Mouse (Mus musculus): ENCODE data around the gene Dnaic2. TPM values are rescaled to one million over a fixed set of nuclear protein-coding genes. Genes with fewer than 3 reads are reported as not detected.

Gene Dnaic2
- polyA plus RNA-seq, 1 experiment, result 1.1 TPM

DNA sequence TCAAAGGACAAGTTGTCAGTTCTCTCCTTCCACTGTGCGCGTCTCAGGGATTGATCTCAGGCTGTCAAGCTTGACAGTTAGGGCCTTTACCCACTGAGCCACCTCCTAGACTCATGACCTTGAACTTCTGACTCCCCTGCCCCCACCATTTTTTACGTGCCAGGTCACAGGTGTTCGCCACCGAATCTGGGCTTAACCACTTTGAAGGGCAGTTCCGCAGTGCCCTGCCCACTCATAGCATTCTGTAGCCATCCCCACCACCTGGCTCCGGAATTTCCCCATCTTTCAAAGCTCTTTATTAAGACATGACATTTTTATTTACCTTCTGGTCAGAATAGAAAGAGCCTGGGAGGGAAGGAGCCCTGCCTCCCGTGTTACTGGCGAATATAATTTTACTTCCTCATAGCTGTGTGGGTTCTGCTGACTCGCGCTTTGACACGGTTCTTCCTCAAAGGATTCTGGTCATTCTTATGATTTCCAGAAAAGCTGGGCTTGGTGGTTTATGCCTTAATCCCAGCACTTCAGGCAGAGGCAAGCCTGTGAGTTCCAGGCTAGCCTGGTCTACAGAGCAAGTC, 20.4 kb downstream of the Dnaic2 start:
- no peak for DNase-seq (ENCODE audit: low spot score)

DNA sequence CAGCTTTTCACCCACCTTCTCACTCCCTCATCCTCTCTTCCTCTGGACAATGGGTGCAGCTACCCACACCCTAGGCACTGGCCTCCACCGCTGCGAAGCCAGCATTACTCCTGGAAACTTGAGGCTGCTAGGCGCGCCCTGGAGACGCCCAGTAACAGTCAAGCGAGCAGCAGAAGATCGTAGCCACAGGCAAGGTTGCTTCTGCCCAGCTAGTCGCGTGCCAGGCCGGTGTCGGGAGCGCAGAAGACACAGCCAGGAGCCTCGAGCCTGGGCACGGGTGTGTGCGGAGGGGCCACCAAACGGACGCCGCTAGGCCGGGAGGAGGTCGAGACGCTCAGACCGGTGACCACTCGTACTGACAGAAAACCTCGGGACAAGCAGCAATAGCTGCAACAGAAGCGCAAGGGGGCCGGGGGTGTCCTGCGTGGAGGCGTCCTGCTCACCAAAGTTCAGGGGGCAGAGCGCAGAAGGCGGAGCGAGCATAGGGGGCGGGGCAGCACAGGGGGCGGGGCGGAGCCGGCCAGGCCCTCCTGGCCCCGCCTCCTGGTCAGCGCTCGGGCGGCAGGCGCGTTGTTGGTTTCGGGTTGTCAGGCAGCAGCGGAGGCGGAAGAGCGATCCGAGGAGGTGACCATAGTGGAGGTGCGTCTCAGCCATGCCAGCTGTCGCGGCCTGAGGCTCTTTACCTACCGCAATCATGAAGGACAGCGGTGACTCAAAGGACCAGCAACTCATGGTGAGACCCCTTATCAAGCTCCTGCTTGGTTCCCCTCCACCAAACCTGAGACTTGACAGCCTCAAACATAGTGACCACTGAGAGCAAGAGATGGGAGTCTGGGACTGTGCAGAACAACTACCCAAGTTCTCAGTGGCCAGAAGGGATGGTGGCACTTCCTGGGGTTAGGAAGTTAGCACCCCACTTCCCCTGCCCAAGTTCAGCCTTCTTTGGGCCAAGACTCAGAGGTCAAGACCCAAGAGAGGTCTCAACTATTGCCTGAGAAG, 37.9 kb downstream of the Dnaic2 start, which contains the start of gene Kif19a:
Gene Kif19a, plus strand, starts transcription at position 569 of the 999 bp plus-strand sequence.
- DNase-seq (ENCODE audit: low spot score), result peak; percentile 39

DNA sequence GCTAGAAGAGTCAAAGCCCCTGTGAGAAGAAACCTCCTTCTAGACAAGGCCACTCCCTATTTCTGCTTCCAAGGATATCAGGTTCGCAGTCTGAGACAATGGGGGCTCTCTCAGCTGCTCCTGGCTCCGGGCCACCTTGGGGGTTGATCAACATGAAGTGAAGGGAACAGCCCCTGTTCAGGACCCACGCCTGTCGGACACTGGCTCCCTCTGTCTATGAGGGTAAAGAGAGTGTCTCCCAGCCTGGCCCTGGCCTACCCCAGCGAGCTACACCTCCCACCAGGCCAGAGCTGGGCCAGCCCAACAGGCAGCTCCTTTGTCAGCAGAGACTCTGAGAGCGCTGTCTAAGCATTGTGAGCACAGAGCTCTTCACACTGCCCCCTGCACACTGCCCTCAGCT, 42.7 kb downstream of the Dnaic2 start:
- DNase-seq (ENCODE audit: low spot score), result no peak

GRCm38 (mm10) chr11:114771896-114772295, 44.7 kb downstream of the Dnaic2 start:
- DNase-seq (ENCODE audit: low spot score), result no peak

- no peak for DNase-seq (ENCODE audit: low spot score)
Measured at GRCm38 (mm10) chr11:114780076-114780475, 52.9 kb downstream of the Dnaic2 start.

DNA sequence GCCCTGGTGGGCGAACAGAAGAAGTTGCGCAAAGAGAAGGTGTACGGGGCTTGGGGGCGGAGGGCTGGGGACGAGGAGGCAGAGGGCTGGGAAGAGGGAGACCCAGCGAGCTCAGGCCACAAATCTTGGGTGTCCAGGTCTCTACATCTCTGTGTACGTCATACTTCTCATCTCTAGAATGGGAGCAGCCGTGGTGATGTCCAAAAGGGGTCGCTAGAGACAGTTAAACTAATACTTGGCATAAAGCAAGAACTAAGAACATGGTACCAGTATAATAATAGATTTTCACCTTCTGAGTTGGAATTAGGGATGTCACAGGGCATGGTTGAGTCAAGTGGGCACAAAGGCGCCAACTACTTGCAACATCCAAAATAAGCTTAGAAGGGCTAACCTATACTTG, 58.7 kb downstream of the Dnaic2 start:
- DNase-seq (ENCODE audit: low spot score), result no peak

DNA sequence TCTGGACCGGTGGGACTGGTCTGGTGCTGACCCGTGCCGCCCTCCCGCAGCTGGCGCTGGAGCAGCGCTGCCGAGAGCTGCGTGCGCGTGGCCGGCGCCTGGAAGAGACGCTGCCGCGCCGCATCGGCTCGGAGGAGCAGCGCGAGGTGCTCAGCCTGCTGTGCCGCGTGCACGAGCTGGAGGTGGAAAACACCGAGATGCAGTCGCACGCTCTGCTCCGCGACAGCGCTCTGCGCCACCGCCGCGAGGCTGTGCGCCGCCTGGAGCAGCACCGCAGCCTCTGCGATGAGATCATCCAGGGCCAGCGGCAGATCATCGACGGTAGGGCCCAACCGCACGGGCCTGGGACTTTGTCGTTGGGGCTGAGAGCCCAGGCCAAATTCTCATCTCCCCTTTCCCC, 59.1 kb downstream of the Dnaic2 start:
- no peak for DNase-seq (ENCODE audit: low spot score)

DNA sequence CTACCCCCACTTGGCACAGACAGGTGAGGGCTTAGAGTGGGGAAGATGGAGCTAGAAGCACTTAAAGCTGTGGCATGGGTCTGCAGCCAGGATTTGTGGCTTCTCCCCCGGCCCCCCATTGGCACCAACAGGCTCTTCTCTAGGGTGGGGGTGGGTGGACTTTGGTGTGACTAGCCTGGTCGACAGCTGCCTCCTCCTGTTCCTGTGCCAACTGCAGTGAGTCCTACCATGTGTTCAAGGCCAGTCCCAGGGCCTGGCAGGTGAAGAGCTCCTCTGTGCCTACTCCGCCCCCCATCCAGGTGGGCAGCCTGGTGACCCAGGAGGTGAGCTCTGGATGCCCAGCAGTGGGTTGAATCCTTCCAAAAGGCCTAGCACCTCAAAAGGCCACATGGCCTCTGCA, 60.4 kb downstream of the Dnaic2 start:
- no peak for DNase-seq (ENCODE audit: low spot score)

GRCm38 (mm10) chr11:114789061-114789714, 62.0 kb downstream of the Dnaic2 start:
- DNase-seq (ENCODE audit: low spot score), result peak; percentile 70

GRCm38 (mm10) chr11:114789716-114790115, 62.5 kb downstream of the Dnaic2 start:
- DNase-seq (ENCODE audit: low spot score), result no peak

- no peak for DNase-seq (ENCODE audit: low spot score)
Measured at GRCm38 (mm10) chr11:114790171-114790570, 63.0 kb downstream of the Dnaic2 start.

DNA sequence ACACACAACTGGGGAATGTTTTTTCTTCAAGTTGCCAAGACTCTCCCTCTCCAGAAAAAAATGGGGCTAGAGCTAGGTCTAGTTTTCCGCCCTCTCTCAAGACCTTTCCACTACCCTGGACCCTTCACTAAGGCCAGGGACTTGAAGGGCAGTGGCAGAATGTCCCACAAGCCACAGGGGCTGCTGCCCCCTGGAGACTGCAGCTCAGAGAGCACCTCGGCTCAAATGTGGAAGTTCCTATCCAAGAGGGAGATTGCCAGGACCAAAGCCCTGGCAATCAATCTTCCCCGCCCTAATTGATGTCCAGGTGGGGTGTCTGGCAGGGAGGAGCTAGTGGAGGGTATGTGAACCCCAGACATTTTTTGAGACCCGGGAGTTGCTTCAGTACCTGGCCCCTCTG, 63.6 kb downstream of the Dnaic2 start:
- no peak for DNase-seq (ENCODE audit: low spot score)

DNA sequence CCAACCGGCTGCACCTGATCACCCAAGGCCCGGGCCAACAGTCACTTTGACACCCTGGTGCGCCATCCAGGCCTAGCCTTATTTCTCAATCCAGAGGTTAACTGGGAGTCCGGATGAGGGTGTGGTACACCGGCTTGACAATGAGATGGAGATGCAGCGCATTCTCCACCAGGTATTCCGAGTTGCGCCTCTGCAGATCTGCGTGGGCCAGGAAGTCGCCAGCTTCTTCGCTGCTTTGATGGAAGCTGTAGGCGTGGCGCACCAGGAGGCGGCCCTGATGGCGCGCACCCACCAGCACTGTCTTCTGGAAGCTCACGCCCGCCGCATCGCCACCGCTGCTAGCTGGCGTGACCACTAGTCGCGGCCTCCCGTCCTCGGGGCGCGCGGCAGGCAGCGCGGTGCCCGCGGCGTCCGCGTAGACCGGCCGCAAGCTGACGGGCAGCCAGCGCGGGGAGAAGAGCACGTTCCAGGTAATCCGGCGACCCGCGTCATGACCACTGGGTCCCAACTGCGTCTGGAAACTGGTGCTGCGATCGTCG, 64.2 kb downstream of the Dnaic2 start:
- DNase-seq (ENCODE audit: low spot score), result no peak

- DNase-seq (ENCODE audit: low spot score), result no peak
Measured at GRCm38 (mm10) chr11:114791891-114792411, 64.7 kb downstream of the Dnaic2 start.

DNA sequence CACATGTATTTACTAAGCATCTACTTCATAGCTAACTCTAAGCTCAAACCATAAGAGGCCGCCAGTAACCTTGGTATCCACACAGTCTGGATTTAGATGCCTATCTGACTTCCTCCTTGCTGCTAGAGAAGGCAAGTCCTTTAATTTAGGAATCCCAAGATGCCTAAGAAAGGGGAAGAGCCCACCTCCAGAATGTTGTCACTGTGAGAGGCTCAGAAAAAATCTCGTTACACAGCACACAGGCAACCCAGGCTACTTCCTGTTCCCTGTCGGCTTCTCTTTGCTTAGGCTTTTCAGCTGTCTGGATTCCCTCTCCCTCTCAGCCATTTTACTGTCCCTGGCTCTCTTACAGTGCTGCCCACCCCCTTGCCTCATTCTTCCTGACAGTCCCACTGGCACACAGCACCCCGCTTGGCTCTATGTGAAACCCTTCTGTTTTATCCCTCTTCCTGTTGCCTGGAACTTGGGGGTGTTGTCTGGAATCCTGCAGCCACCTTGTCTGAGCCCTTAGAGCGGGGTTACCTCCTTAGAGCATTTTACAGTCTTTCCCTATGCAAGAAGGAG, 65.8 kb downstream of the Dnaic2 start:
- DNase-seq (ENCODE audit: low spot score), result no peak

DNA sequence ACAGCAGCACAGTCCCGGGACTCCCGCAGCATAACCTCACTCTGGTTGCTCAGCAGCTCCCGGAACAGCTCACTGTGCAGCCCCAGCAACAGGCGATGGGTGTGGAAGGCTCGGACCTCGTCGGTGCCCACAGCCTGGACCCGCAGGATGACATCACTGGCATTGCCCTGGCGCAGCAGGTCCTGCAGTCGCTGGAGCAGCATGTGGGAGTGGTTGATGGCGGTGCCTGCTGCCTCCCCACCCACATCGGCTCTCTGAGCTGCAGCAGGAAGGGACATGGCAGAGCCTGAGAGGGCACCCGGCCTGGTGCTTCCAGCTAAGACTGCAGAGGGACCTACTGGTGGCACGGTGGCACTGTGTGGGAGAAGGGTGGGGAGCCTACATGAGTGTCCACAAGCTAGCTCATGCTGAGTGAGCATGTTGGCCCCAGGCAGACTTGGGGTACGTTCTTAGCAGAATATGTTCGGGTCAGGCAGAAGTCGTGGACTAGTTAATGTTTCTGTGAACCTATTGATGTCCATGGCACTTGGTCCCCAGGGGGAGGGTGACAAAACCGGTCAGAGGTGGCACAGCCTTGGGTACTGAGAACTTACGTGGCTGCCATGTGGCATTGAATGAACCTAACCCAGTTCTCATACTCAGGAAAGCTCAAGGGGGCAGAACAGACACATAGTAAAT, 66.8 kb downstream of the Dnaic2 start:
- DNase-seq (ENCODE audit: low spot score), result no peak

GRCm38 (mm10) chr11:114794691-114795090, 67.5 kb downstream of the Dnaic2 start:
- DNase-seq (ENCODE audit: low spot score), result no peak

GRCm38 (mm10) chr11:114795231-114795746, 68.1 kb downstream of the Dnaic2 start:
- DNase-seq (ENCODE audit: low spot score), result no peak

- no peak for DNase-seq (ENCODE audit: low spot score)
Measured at GRCm38 (mm10) chr11:114795848-114796322, 68.7 kb downstream of the Dnaic2 start, which contains the start of gene Btbd17. TSS of gene Btbd17 (minus strand) at chr11:114795945.

DNA sequence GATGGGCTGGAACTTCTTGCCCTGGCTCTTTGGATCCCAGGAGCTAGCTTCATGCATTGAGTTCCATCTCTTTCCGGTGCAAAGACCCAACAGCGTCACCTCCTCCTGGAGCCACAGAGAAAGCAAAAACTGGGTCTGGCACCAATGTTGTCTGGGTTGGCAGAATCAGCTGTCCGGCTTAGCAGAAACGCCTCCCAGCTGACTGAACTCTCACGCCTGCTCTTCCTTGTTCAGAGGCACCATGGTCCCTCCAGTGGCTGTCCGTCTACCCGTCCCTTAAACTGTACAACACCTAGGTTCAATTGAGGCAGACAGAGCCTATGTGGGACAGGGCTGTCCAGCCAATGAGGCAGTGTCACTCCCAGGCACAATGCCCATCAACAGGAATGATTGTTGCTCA, 70.0 kb downstream of the Dnaic2 start:
- DNase-seq (ENCODE audit: low spot score), result no peak

GRCm38 (mm10) chr11:114797981-114798380, 70.8 kb downstream of the Dnaic2 start:
- no peak for DNase-seq (ENCODE audit: low spot score)

All from urinary bladder, adult 2 months (tissue).